Mouse (Mus musculus) midbrain, embryonic 15.5 days (tissue): ENCODE results near the gene Ell2. TPM values are rescaled to one million over a fixed set of nuclear protein-coding genes. Genes with fewer than 3 reads are reported as not detected.
"Not testable (repeated sequence)": the region's sequence is repeated elsewhere in the genome, so short reads cannot be mapped to it uniquely, and the experiment has no call there.

ENCODE experiments used
- ATAC-seq: fragments of 200-750 bp; cut with Nextera tagmentation; replicated peaks from 2 replicates; pipeline ENCODE4 v1.8.0; 2017; ENCODE audit warnings: moderate TSS enrichment
- H3K27ac ChIP-seq: fragments of 300-500 bp; sonication (generic); 2 replicates; pipeline ENCODE4 v1.5.1; 2015; ENCODE audit warnings: mild to moderate bottlenecking, inconsistent platforms
- H3K27me3 ChIP-seq: fragments of 300-500 bp; sonication (generic); replicated peaks from 2 replicates; pipeline ENCODE4 v1.6.1; 2015; ENCODE audit warnings: inconsistent platforms
- H3K36me3 ChIP-seq: fragments of 300-500 bp; sonication (generic); replicated peaks from 2 replicates; pipeline ENCODE4 v1.6.1; 2015; ENCODE audit warnings: inconsistent platforms
- H3K4me1 ChIP-seq: fragments of 300-500 bp; sonication (generic); 2 replicates; pipeline ENCODE4 v1.6.1; 2015; ENCODE audit warnings: inconsistent platforms
- H3K4me2 ChIP-seq: fragments of 300-500 bp; sonication (generic); 2 replicates; pipeline ENCODE4 v1.6.1; 2015; ENCODE audit warnings: inconsistent platforms, mild to moderate bottlenecking, moderate library complexity
- H3K4me3 ChIP-seq: fragments of 300-500 bp; sonication (generic); 2 replicates; pipeline ENCODE4 v1.5.1; 2015; ENCODE audit warnings: mild to moderate bottlenecking, inconsistent platforms
- H3K9ac ChIP-seq: fragments of 300-500 bp; sonication (generic); 2 replicates; pipeline ENCODE4 v1.6.1; 2015; ENCODE audit warnings: mild to moderate bottlenecking, inconsistent platforms
- H3K9me3 ChIP-seq: fragments of 300-500 bp; sonication (generic); 2 replicates; pipeline ENCODE4 v1.6.1; 2016; ENCODE audit warnings: inconsistent platforms
- WGBS: fragments of 180-500 bp; shearing (Covaris S2); methylation state at CpG from one replicate; pipeline ENCODE4 v1.1.7; 2015; ENCODE audit warnings: mixed read lengths; 5-methylcytosine and 5-hydroxymethylcytosine counted together
- polyA plus RNA-seq: library from polyadenylated mRNA; unstranded; fragments of >200 nt; fragmentation: Nextera tagmentation; extraction: Ambion mirVana; gene quantifications from 2 replicates; pipeline ENCODE4 v1.2.1, GENCODE M21; 2015

Gene Ell2
- polyA plus RNA-seq = 1.7 and 2.5 TPM in 2 replicates

DNA sequence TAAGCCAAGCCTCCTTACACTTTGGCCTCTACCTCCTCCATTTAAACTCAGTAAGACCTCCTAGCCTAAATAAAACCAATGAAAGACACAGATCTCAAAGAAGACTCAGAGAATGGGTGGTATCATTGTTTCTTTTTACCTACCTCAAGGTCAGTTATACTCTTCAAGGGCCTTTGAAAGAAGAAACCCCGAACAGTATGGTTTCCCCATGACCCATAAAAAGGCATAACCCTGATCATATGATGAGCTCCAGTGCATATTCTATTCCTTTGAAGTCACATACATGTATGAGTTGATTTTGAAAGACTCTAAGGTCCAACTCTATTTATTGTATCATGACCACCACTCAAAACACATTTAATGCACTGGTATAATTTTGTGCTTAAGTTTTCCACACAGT, at the start of gene Ell2:
Gene Ell2, plus strand, starts transcription at position 301 of the 400 bp plus-strand sequence.
- Histone ChIP-seq H3K27ac (peak within 1 kb of the TSS; percentile 34; the same call in 1 of the 2 replicates), H3K9ac (peak within 1 kb of the TSS; percentile 58), H3K4me3 (peak within 1 kb of the TSS; percentile 95), H3K36me3 (no peaks in the 10 kb centered on the region), H3K4me2 (peak within 1 kb of the TSS; percentile 89), H3K4me1 (peaks cover 8% of the 10 kb centered on the region), H3K27me3 (peaks cover 7% of the 10 kb centered on the region), H3K9me3 (no peaks in the 10 kb centered on the region)
- WGBS = 100% methylated on average over 1 of the region's 1 CpGs
- no peak for ATAC-seq

DNA sequence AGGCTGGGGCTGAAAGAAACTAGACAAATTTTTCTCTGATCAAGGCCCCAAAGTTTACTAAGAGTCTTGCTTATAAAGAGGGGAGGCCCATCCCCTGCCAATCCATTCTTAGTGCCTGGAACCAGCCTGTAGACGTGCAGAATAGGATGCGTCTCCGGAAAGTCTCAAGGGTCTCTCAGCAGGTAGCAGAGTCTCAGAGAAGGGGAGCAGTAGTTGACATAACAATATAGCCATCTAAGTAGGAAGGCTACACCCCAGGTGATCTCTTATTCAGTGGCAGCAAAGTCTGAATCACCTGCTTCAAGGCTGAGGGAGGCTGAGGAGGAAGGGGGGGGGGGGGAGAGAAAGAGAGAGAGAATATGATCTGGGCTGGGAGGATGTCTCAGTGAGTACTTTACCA, 21.1 kb upstream of the Ell2 start:
- Histone ChIP-seq H3K4me1 (no peaks in the 10 kb centered on the region), H3K4me2 (no peak overlapping the region), H3K27ac (no peak overlapping the region), H3K27me3 (no peaks in the 10 kb centered on the region), H3K4me3 (no peak overlapping the region), H3K9ac (no peak overlapping the region), H3K9me3 (no peaks in the 10 kb centered on the region), H3K36me3 (no peaks in the 10 kb centered on the region)
- WGBS = 25% methylated on average over 3 of the region's 3 CpGs
- no peak for ATAC-seq

DNA sequence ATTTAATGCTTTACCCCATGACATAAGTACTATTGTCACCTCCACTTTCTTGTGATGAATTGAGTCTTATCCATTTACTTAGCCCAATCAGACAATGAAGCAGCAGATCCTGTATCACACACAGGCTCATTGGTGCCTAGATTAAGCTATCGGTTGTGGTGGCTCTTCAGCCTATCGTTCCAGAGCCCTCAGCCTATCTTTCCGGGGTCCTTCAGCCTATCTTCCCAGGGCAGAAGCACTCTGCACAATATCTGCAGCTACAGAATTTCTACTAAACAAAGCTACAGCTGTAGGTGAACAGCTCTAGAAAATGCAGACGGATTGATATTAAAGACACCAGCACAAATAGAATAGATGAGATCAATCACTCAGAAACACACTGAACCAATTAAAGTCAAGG, 19.6 kb upstream of the Ell2 start:
- H3K4me1 ChIP-seq = no peaks in the 10 kb centered on the region
- no peaks in the 10 kb centered on the region for H3K27me3 ChIP-seq
- H3K4me3 ChIP-seq = no peak overlapping the region
- H3K9me3 ChIP-seq = no peaks in the 10 kb centered on the region
- no peak for ATAC-seq
- no peak overlapping the region for H3K27ac ChIP-seq
- WGBS = 83% methylated on average over 4 of the region's 4 CpGs
- no peaks in the 10 kb centered on the region for H3K36me3 ChIP-seq
- H3K9ac ChIP-seq = no peak overlapping the region
- H3K4me2 ChIP-seq = no peak overlapping the region

DNA sequence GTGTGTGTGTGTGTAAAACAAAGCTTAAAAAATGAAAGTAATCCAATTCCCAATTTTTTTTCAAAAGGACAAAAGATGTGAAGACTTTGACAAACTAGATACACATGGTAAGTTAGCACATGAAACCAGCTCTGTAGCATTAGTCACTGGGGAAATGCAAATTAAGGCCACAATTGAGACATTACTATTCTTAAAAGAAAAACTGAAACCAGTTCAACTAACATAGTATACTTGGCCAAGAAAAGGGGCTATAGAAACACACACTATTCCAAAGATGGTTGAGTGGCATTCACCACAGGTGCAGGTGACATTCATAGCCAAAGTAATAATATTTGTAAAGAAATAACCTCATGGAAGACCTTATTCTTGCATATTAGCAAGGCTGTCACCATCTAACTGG, 14.9 kb upstream of the Ell2 start:
- no peak for ATAC-seq
- no peak overlapping the region for H3K4me3 ChIP-seq
- H3K9ac ChIP-seq = no peak overlapping the region
- no peaks in the 10 kb centered on the region for H3K9me3 ChIP-seq
- H3K4me2 ChIP-seq = no peak overlapping the region
- no peaks in the 10 kb centered on the region for H3K4me1 ChIP-seq
- H3K27me3 ChIP-seq = no peaks in the 10 kb centered on the region
- no peaks in the 10 kb centered on the region for H3K36me3 ChIP-seq
- no peak overlapping the region for H3K27ac ChIP-seq

DNA sequence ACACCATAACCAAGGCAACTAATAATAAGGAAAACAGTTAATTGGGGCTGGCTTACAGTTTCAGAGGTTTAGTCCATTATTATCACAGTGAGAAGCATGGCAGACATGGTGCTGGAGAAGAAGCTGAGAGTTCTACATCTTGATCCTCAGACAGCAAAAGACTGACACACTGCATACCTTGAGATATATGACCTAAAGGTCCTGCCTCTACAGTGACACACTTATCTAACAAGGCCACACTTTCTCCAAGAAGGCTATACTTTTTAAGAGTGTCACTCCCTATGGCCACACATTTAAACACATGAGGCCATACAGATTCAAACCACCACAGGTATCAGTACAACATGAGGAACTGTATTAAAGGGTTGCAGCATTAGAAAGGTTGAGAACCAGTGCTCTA, 13.5 kb upstream of the Ell2 start:
- H3K27ac ChIP-seq = no peak overlapping the region
- no peaks in the 10 kb centered on the region for H3K27me3 ChIP-seq
- no peaks in the 10 kb centered on the region for H3K36me3 ChIP-seq
- no peak for ATAC-seq
- H3K9me3 ChIP-seq = no peaks in the 10 kb centered on the region
- H3K4me1 ChIP-seq = no peaks in the 10 kb centered on the region
- no peak overlapping the region for H3K4me3 ChIP-seq
- H3K4me2 ChIP-seq = no peak overlapping the region
- no peak overlapping the region for H3K9ac ChIP-seq

DNA sequence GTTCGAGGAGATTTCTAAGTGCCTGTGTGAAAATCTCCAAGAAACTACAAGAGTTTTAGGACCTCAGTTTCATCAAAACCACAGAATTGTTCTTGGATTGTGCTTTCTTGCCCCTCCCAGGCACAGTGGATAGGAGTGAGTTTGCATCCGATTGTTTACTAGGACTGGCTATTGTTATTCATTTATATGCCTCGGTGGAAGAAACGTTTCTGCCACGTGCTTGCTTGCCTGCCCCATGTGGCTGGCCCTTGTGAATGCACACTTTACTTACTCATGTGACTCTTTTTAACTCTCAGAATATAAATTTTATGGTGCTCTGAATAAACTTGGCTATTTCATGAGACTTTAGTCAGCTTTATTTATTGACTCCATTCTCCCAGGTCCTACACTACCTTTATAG, 3.7 kb upstream of the Ell2 start:
- H3K4me2 ChIP-seq = no peak overlapping the region
- no peak overlapping the region for H3K4me3 ChIP-seq
- no peaks in the 10 kb centered on the region for H3K27me3 ChIP-seq
- no peaks in the 10 kb centered on the region for H3K4me1 ChIP-seq
- no peak overlapping the region for H3K27ac ChIP-seq
- H3K9ac ChIP-seq = no peak overlapping the region
- no peaks in the 10 kb centered on the region for H3K36me3 ChIP-seq
- WGBS = 49% methylated on average over 5 of the region's 5 CpGs
- no peaks in the 10 kb centered on the region for H3K9me3 ChIP-seq
- no peak for ATAC-seq

DNA sequence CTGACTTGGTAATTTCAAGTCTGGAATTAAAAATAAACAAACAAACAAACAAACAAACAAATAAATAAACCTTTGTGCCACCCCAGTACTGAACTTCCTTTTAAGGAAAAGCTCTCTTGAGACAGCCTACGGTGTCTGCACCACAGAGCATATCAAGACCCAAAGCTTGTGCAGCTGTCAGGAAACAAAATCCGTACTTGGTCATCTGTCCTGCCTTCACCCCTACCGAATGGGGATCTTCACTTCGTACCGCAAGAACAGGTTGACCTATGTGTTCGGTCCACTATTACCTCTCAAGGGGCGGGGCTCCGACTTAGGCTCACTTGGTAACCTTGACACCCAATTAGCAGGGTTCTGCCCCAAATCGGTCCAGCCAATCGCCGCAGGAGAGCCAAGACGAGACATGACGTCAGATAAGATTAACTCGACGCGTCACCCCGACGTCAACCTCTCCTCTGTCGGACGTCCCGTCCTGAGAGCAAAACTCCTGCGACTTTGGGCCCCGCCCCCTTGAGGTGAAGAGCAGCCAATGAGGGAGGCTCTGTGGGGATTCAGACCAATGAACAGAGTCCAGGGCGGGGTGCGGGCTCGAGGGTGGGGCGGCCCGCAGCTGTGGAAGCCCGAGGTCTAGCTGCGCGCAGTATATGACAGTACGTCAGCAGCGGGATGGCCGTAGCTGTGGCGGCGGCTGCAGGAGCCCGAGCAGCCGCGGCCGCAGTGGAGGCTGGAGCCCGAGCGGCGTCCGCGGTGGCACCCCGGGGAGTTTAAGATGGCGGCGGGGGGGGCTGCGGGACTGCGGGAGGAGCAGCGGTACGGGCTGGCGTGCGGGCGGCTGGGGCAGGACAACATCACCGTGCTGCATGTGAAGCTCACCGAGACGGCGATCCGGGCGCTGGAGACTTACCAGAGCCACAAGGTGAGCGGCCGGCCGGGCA, 592 bp downstream of the Ell2 start:
- peak; percentile 100 for ATAC-seq
- Histone ChIP-seq H3K4me1 (peaks cover 8% of the 10 kb centered on the region), H3K9me3 (no peaks in the 10 kb centered on the region), H3K9ac (peak overlapping the region; percentile 58), H3K27ac (peak overlapping the region; percentile 34; the same call in 1 of the 2 replicates), H3K4me2 (peak overlapping the region; percentile 89), H3K4me3 (peak overlapping the region; percentile 95), H3K36me3 (no peaks in the 10 kb centered on the region), H3K27me3 (peaks cover 7% of the 10 kb centered on the region)
- WGBS = 8% methylated on average over 64 of the region's 64 CpGs

DNA sequence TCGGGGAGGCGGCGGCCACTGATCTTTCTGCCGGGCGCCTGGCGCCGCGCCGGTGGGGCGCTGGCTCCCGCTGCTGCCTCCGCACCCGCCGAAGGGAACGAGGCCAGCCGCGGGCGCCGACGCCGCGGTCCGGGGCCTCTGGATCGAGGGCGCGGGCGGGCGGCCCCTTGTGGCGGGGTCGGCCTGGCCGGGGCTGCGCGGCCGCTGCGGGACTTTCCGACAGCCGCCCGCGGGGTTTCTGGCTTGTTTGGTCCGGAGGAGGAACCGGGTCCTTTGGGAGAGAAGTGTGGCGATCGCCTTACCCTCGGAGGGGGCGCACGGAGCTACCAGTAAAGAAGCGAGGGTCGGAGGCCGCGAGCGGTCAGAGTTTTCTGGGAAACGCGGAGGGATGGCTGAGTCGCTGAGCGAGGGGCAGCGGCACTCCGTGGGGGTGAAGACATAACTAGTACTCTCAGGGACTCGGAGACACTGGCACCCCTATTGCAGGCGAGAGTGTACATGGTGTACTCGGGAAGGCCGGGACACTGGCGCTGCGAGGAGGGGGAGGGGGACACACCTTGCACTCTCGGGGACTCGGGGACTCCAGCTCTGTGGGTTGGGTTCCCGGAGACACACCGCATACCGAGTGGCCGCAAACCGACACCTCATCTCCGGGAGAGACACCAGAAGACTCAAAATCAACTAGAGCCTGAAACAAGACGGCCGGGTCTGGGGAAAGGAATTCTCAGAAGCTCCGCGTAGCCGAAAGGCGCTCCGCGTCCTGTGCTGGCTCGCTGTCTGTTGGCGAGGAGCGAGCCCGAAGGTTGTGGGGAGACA, 1.5 kb downstream of the Ell2 start:
- peak overlapping the region; percentile 89 for H3K4me2 ChIP-seq
- no peaks in the 10 kb centered on the region for H3K9me3 ChIP-seq
- ATAC-seq = peak; percentile 78
- peaks cover 8% of the 10 kb centered on the region for H3K4me1 ChIP-seq
- no peak overlapping the region; the same call in 1 of the 2 replicates for H3K27ac ChIP-seq
- peaks cover 7% of the 10 kb centered on the region for H3K27me3 ChIP-seq
- peak overlapping the region; percentile 95 for H3K4me3 ChIP-seq
- peak overlapping the region; percentile 58 for H3K9ac ChIP-seq
- H3K36me3 ChIP-seq = no peaks in the 10 kb centered on the region
- under 1% methylated on average over 59 of the region's 83 CpGs for WGBS

DNA sequence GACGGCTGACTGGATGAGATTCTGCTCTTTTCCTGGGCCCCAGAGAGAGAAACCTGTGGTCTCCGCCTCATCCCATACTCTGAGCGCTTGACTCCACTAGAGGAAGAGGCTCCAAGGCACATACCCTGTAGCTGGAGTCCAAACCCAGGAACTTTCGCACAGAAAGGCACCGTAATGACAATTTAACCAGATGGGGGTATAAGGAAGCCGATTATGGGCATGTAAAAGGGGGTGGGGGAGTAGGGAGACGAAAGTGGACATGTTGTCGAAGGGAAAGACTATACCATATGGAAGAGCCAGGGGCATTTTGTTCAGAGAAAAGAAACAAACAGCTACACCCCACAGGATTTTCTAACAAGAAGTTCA, 2.1 kb downstream of the Ell2 start:
- no peak overlapping the region for H3K27ac ChIP-seq
- H3K27me3 ChIP-seq = peaks cover 7% of the 10 kb centered on the region
- peak overlapping the region; percentile 95 for H3K4me3 ChIP-seq
- no peak for ATAC-seq
- no peaks in the 10 kb centered on the region for H3K36me3 ChIP-seq
- H3K9ac ChIP-seq = peak overlapping the region; percentile 58
- peak overlapping the region; percentile 89 for H3K4me2 ChIP-seq
- 9% methylated on average over 8 of the region's 8 CpGs for WGBS
- peaks cover 8% of the 10 kb centered on the region for H3K4me1 ChIP-seq
- no peaks in the 10 kb centered on the region for H3K9me3 ChIP-seq

DNA sequence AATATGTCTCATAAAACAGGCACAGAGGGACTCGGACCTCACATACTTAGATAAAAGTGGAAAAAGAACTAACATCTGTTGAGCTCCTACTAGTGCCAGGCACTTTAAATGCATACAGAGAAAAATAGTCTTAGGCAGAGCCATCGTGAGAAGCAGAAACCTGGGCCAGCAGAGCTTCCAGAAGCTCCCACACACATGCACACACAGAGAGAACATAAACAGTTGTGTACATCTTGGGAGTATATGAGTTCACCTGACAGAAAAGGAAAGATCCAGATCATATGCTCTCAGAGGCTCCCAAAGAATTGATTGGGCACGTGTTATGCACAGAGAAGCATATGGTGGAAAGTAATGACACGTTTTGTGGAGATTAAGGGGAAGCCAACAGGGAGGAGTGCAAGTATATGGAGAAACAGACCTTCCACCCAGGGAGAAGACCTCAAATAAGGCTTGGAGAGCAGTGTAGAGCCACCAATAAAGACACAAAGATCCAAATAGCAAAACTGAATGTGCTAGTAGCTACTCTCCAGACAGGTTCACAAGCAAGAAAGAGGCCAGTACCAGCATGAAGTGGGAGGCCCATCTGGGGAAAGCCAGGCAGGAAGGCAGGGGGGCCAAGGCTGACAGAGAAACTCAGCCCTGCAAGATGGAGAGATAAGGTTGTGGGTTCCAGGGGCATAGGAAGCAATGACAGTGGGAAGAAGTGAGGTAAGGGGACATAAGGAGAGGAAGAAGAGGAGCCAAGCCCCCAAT, 2.6 kb downstream of the Ell2 start:
- peaks cover 7% of the 10 kb centered on the region for H3K27me3 ChIP-seq
- no peaks in the 10 kb centered on the region for H3K36me3 ChIP-seq
- H3K4me3 ChIP-seq = 0 out of 2 replicates have a peak overlapping the region, but pooled peaks have one; percentile 95
- no peaks in the 10 kb centered on the region for H3K9me3 ChIP-seq
- WGBS = 35% methylated on average over 4 of the region's 4 CpGs
- H3K4me2 ChIP-seq = peak overlapping the region; percentile 89
- H3K4me1 ChIP-seq = peaks cover 8% of the 10 kb centered on the region
- H3K9ac ChIP-seq = no peak overlapping the region
- no peak overlapping the region for H3K27ac ChIP-seq
- no peak for ATAC-seq

DNA sequence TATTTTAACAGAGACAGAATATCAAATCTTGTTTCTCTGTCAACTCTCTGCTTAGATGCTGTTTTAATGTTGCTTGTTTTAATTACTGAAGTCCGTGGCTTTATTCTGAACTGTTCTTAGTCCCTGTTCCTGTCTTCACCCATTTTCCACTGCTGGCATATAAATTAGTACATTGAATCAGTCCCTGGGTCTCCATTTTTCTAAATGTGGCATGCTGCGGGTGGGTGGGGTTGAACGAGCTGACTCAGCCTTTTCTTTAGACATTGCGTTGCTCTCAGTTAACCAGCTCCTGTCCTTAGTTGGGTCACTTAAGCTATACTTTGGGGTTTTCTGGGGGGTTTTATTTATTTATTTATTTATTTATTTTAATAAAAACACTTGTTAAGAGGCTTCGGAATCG, 3.6 kb downstream of the Ell2 start:
- Histone ChIP-seq H3K36me3 (no peaks in the 10 kb centered on the region), H3K27ac (no peak overlapping the region), H3K4me1 (peaks cover 8% of the 10 kb centered on the region), H3K4me3 (no peak overlapping the region), H3K9me3 (no peaks in the 10 kb centered on the region), H3K9ac (no peak overlapping the region), H3K4me2 (no peak overlapping the region), H3K27me3 (peaks cover 7% of the 10 kb centered on the region)
- whole genome bisulfite sequencing = 77% methylated on average over 6 of the region's 6 CpGs
- ATAC-seq = no peak

DNA sequence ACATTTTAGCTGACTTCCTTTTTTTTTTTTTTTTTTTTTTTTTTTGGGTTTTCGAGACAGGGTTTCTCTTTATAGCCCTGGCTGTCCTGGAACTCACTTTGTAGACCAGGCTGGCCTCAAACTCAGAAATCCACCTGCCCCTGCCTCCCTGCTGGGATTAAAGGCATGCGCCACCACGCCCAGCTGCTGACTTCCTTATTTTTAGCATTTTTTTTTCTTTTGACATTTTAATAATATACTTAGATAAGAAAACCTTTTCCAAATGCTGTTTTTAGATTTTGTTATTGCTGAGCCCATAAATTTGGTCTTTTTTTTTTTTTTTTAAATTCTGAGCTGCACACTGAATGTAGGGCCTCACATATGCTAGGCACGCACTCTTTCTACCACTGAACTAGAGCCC, 5.0 kb downstream of the Ell2 start:
- H3K27me3 ChIP-seq, H3K4me1 ChIP-seq, H3K9ac ChIP-seq, H3K4me2 ChIP-seq, H3K36me3 ChIP-seq, H3K27ac ChIP-seq, H3K9me3 ChIP-seq, ATAC-seq, H3K4me3 ChIP-seq: not testable (repeated sequence)
- 85% methylated on average over 4 of the region's 4 CpGs for WGBS
